Mouse (Mus musculus) embryonic facial prominence, embryonic 12.5 days (tissue): Measurements from ENCODE around the gene Dennd1b. TPM values are rescaled to one million over a fixed set of nuclear protein-coding genes. Genes with fewer than 3 reads are reported as not detected.

ENCODE experiments used
- ATAC-seq: fragments of 200-750 bp; cut with Nextera tagmentation; 2 replicates; pipeline ENCODE4 v1.8.0; 2017; ENCODE audit not compliant: insufficient number of reproducible peaks, insufficient read depth, low FRiP score, low TSS enrichment
- H3K27ac ChIP-seq: fragments of 300-500 bp; sonication (generic); 2 replicates; pipeline ENCODE4 v1.5.1; 2016; ENCODE audit warnings: mild to moderate bottlenecking
- H3K27me3 ChIP-seq: fragments of 300-500 bp; sonication (generic); 2 replicates; pipeline ENCODE4 v1.6.1; 2016; ENCODE audit warnings: mild to moderate bottlenecking, moderate library complexity
- H3K36me3 ChIP-seq: fragments of 300-500 bp; sonication (generic); 2 replicates; pipeline ENCODE4 v1.6.1; 2016; ENCODE audit warnings: mild to moderate bottlenecking
- H3K4me1 ChIP-seq: fragments of 300-500 bp; sonication (generic); 2 replicates; pipeline ENCODE4 v1.6.1; 2016
- H3K4me2 ChIP-seq: fragments of 300-500 bp; sonication (generic); replicated peaks from 2 replicates; pipeline ENCODE4 v1.6.1; 2016; ENCODE audit warnings: mild to moderate bottlenecking, moderate library complexity
- H3K4me3 ChIP-seq: fragments of 300-500 bp; sonication (generic); 2 replicates; pipeline ENCODE4 v1.5.1; 2016; ENCODE audit warnings: mild to moderate bottlenecking
- H3K9ac ChIP-seq: fragments of 300-500 bp; sonication (generic); 2 replicates; pipeline ENCODE4 v1.6.1; 2016; ENCODE audit warnings: mild to moderate bottlenecking, moderate library complexity
- H3K9me3 ChIP-seq: fragments of 300-500 bp; sonication (generic); 2 replicates; pipeline ENCODE4 v1.6.1; 2016; ENCODE audit warnings: mild to moderate bottlenecking, moderate library complexity
- WGBS: fragments of 180-500 bp; shearing (Covaris S2); methylation state at CpG from one replicate; pipeline ENCODE4 v1.1.7; 2016; 5-methylcytosine and 5-hydroxymethylcytosine counted together
- polyA plus RNA-seq: library from polyadenylated mRNA; unstranded; fragments of >200 nt; fragmentation: Nextera tagmentation; extraction: Ambion mirVana; gene quantifications from 2 replicates; pipeline ENCODE4 v1.2.1, GENCODE M21; 2016

Gene Dennd1b
- polyA plus RNA-seq, 1 experiment from 2014 or later, result 7.5 TPM

DNA sequence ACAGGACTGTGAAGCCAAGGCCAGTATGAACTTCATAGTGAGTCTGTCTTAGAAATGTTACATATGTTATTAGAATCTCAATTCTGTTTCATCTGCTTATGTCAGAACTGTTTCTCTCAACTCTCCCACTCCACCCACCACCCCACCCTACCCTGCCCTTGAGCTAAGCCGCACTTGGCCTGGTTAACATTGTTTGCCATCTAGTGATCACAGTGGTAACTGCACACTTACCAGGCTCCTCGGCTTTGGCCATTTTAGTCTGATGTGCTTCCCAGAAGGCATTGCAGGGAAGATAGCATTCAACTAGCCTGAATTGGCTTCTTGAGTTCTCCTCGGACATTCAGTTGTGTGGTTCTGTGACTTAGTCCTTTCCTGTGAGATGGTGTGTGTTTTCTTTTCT lies 198.4 kb downstream of the Dennd1b start:
- Histone ChIP-seq H3K27me3 (no peaks in the 10 kb centered on the region), H3K4me3 (no peak overlapping the region), H3K4me2 (no peak overlapping the region), H3K9me3 (no peaks in the 10 kb centered on the region), H3K4me1 (no peaks in the 10 kb centered on the region), H3K27ac (no peak overlapping the region), H3K9ac (no peak overlapping the region), H3K36me3 (no peaks in the 10 kb centered on the region)
- no peak for ATAC-seq
- 56% methylated on average over 3 of the region's 3 CpGs for WGBS

DNA sequence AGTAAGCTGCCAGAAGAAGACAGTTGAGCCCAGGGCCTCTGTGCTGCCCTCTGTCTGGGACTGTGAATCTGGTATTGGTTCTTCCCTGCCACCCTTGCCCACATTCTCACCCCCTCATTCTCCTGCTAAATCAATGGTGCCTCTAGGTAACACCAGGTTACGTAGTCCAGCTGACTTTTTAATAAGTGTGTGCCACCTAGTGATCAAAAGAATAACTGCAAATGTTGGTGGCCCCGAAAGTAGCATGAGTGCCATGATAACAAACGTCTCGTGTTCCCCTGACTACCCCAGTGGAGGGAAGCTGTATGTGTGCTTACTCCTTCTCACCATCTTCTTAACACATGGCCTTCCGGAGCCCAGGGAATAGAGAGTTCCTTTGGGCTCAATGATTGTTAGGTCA lies 199.6 kb downstream of the Dennd1b start:
- no peaks in the 10 kb centered on the region for H3K4me1 ChIP-seq
- no peak overlapping the region for H3K27ac ChIP-seq
- no peaks in the 10 kb centered on the region for H3K36me3 ChIP-seq
- 32% methylated on average over 5 of the region's 5 CpGs for WGBS
- no peak for ATAC-seq
- no peaks in the 10 kb centered on the region for H3K27me3 ChIP-seq
- H3K9me3 ChIP-seq, result no peaks in the 10 kb centered on the region
- no peak overlapping the region for H3K4me2 ChIP-seq
- H3K4me3 ChIP-seq, result no peak overlapping the region
- no peak overlapping the region for H3K9ac ChIP-seq

DNA sequence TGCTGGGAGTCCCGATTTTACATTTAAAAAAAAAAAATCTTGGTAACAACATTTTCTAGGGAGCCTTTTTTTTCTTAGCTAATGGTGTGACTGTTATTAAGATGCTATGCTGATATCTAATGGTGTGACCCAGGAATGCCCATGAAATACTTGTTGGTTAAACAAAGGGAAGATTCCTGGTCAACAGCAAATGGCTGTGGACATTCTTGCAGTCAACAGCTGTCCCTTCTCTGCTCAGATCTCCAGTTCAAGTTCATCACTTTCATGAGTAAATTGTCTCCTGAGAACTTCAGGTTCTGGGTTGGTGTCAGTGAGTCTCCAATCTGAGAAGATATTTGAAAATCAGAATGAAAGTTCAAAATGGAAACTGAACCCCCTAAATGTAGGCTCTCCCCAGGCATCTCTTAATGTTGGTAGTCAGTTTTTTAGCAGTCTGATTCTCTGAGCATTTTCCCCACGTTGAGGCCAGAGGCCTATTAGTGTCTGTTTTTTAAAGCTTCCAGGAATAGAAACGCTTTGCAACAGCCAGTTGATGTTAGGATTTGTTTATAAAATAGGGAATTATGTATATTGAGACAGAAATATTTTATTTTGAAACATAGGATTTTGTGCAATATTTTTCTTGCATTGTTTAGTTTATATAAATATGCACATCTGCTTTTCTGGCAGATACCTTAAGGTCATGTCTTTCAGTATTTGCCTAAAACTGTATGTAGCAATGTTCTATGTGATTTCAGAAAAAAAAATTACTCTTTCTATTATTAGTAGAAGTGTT lies 211.0 kb downstream of the Dennd1b start:
- Histone ChIP-seq H3K36me3 (no peaks in the 10 kb centered on the region), H3K9ac (no peak overlapping the region), H3K27me3 (no peaks in the 10 kb centered on the region), H3K9me3 (no peaks in the 10 kb centered on the region), H3K27ac (no peak overlapping the region), H3K4me3 (no peak overlapping the region), H3K4me2 (no peak overlapping the region), H3K4me1 (no peaks in the 10 kb centered on the region)
- no peak for ATAC-seq
- 78% methylated on average over 3 of the region's 3 CpGs for WGBS

DNA sequence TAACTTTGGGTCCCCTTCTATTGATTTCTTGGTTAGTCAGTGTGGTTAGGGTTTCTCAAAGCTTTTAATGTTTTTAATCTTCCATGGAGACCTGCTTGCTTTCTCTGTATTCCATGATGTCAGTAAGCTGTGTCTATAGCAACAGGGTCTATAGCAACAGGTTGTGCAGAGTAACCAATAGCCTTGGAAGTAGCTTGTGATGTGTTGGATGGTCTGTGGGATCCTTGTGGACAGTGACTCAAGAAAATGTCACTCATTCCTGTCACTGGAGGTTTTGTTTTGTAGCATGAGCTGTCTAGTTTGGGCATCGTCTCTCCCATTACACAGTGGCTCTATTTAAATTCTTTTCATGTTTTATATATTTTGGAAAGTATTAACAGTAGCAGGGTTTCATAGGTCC lies 216.5 kb downstream of the Dennd1b start:
- H3K27me3 ChIP-seq, result no peaks in the 10 kb centered on the region
- H3K36me3 ChIP-seq, result no peaks in the 10 kb centered on the region
- no peak overlapping the region for H3K9ac ChIP-seq
- WGBS, result 78% methylated on average over 1 of the region's 1 CpGs
- no peaks in the 10 kb centered on the region for H3K4me1 ChIP-seq
- no peak for ATAC-seq
- no peaks in the 10 kb centered on the region for H3K9me3 ChIP-seq
- H3K27ac ChIP-seq, result no peak overlapping the region
- no peak overlapping the region for H3K4me3 ChIP-seq
- no peak overlapping the region for H3K4me2 ChIP-seq

DNA sequence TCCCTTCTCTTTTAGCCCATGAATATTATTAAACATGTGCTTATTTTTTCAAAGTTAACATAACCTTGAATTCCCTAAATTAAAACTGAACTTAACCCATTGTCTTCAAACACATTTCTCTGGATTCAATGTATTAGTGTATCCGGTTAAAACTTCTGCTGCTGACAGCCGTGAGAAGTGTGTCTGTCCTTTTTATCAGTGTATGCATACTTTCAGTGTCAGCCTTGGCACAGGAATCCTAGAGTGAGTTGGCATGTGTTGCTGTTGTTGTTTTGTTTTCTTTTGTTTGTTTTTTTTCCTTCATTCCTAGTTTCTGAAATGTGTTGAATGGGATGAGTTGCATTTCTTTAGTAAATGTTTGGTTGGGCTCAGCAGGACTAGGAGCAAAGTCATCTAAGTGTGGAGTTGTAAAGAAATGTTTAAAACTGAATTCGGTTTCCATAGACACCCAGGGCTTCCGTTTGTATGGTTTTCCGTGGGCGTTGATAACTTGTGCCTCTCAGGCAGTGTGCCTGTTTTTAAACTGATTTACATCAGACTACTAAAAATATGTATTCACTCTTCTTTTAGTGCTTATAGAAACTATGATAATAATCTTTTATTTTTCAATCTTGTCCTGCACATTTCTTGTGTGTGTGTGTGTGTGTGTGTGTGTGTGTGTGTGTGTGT lies 217.4 kb downstream of the Dennd1b start:
- H3K9me3 ChIP-seq, result no peaks in the 10 kb centered on the region
- H3K36me3 ChIP-seq, result no peaks in the 10 kb centered on the region
- H3K4me1 ChIP-seq, result no peaks in the 10 kb centered on the region
- no peak overlapping the region for H3K4me3 ChIP-seq
- H3K27ac ChIP-seq, result no peak overlapping the region
- H3K9ac ChIP-seq, result no peak overlapping the region
- no peak overlapping the region for H3K4me2 ChIP-seq
- H3K27me3 ChIP-seq, result no peaks in the 10 kb centered on the region
- WGBS, result 76% methylated on average over 6 of the region's 6 CpGs
- ATAC-seq, result no peak

DNA sequence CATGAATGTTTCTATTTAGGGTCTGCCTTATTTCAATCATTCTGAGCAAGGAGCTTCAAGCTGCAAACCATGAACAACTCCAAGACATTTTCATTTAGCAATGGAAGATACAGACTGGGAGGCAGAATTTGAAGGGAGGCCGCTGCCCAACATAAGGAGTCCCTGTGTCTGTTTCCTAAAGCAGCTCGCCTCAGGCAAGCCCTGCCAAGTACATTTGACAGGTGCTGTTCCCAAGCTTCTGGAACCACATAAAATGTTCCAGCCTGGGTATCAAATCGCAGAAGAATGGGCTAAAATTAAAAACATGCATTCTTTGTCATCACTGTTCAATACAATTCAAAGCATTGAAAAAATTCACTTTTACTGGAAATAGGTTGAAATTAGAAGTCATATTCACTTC lies 229.4 kb downstream of the Dennd1b start:
- no peak overlapping the region for H3K27ac ChIP-seq
- no peak for ATAC-seq
- H3K9ac ChIP-seq, result no peak overlapping the region
- H3K9me3 ChIP-seq, result no peaks in the 10 kb centered on the region
- no peaks in the 10 kb centered on the region for H3K36me3 ChIP-seq
- H3K4me3 ChIP-seq, result no peak overlapping the region
- peaks cover 9% of the 10 kb centered on the region for H3K4me1 ChIP-seq
- WGBS, result 29% methylated on average over 3 of the region's 3 CpGs
- no peaks in the 10 kb centered on the region for H3K27me3 ChIP-seq
- no peak overlapping the region for H3K4me2 ChIP-seq

DNA sequence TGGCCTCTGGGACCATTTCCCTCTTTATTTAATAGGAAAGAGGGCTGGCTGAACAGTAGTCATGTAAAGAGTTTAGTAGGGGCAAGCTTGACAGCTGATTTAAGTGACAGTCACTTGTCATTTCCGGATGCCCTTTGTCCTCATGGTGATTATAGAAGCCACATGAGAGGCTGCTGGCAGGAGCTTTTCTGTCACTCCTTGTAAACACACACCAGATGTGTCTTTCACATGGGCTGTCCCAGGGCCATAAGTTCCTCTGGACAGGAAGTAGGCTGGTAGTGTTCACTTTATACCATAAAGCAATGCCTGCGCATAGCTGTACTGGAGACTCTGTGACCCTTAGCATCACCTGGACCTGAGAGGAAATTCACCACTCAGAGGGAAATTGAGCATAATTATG lies 230.8 kb downstream of the Dennd1b start:
- H3K9ac ChIP-seq, result no peak overlapping the region
- no peaks in the 10 kb centered on the region for H3K9me3 ChIP-seq
- no peaks in the 10 kb centered on the region for H3K36me3 ChIP-seq
- ATAC-seq, result no peak
- WGBS, result 13% methylated on average over 2 of the region's 2 CpGs
- H3K4me1 ChIP-seq, result peaks cover 9% of the 10 kb centered on the region
- H3K27ac ChIP-seq, result no peak overlapping the region
- no peak overlapping the region for H3K4me2 ChIP-seq
- H3K4me3 ChIP-seq, result no peak overlapping the region
- H3K27me3 ChIP-seq, result no peaks in the 10 kb centered on the region

DNA sequence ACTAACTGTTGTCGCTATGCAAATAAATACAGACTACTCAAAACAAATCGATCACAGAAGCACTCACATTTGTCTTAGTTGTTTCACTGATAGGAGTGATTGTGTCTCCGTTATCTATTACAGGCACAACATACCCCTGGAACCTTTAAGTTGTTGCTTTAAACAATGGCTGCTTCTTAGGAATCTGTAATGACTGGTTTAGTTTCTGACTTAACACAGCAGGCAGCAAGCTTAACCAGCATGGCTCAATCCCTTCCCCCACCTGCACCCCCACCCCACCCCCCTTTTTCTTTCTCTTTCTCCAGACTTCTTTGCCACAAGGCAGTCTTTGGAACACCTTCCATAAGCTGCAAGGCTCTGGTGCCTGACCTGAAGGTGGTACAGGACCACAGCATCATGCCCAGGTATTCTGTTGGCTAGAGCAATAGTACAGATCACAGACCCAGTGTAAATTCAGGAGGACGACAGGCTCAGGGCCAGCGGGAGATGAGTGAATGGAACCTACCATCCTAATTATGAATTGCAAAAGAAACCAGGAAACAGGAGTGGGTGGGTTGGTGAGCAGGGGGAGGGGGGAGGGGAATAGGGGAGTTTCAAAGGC lies 231.3 kb downstream of the Dennd1b start:
- ATAC-seq, result no peak

DNA sequence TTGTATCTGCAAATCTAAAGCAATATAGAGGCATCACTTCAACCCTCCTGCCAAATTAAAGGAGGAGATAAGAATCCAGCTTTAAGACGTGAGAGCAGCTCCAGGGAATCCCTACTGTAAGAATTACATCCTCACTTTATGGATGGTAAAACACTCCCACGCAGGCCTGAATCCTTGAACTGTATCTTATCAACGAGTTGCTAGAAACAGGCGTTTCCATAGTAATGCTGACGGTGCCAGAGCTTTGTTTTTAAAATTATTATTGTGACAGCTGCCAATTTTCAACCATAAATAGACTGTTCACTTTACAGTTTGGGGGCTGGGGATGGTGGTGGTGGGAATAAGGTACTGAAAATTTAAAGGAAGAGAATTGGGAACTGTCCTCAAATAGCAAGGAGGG lies 239.8 kb downstream of the Dennd1b start:
- no peaks in the 10 kb centered on the region for H3K9me3 ChIP-seq
- 70% methylated on average over 5 of the region's 5 CpGs for WGBS
- no peak for ATAC-seq
- H3K27ac ChIP-seq, result no peak overlapping the region
- H3K4me2 ChIP-seq, result no peak overlapping the region
- no peak overlapping the region for H3K4me3 ChIP-seq
- no peaks in the 10 kb centered on the region for H3K36me3 ChIP-seq
- no peak overlapping the region for H3K9ac ChIP-seq
- no peaks in the 10 kb centered on the region for H3K27me3 ChIP-seq
- no peaks in the 10 kb centered on the region for H3K4me1 ChIP-seq

More for the DNA sequence above, 231.3 kb downstream of the Dennd1b start:
- no peak overlapping the region for H3K4me3 ChIP-seq
- H3K27ac ChIP-seq, result no peak overlapping the region
- H3K4me2 ChIP-seq, result no peak overlapping the region
- no peaks in the 10 kb centered on the region for H3K36me3 ChIP-seq
- no peaks in the 10 kb centered on the region for H3K27me3 ChIP-seq
- 9% methylated on average over 5 of the region's 5 CpGs for WGBS
- H3K4me1 ChIP-seq, result peaks cover 9% of the 10 kb centered on the region
- no peak overlapping the region for H3K9ac ChIP-seq
- H3K9me3 ChIP-seq, result no peaks in the 10 kb centered on the region

DNA sequence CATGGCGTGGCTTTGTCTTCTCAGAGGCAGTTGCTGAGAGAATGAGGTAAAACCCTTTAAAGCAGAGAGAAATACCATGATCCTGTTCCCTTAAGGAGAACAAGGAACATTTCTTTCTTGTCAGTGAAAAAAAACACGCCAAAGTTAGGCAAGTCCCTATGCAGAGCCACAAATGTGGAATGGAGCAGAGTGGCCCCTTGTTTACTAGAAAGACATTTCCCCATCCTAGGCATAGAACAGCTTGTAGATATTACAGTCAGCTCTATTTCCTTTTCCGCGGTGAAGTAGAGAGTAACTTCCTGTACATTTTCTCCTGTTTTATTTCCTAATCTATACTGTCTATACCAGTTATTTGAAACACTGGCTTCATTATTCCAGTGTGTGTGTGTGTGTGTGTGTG lies 243.0 kb downstream of the Dennd1b start:
- H3K27ac ChIP-seq, result no peak overlapping the region
- H3K4me3 ChIP-seq, result no peak overlapping the region
- H3K9ac ChIP-seq, result no peak overlapping the region
- no peaks in the 10 kb centered on the region for H3K27me3 ChIP-seq
- H3K9me3 ChIP-seq, result no peaks in the 10 kb centered on the region
- ATAC-seq, result no peak
- no peaks in the 10 kb centered on the region for H3K4me1 ChIP-seq
- no peaks in the 10 kb centered on the region for H3K36me3 ChIP-seq
- WGBS, result 66% methylated on average over 4 of the region's 4 CpGs
- no peak overlapping the region for H3K4me2 ChIP-seq

DNA sequence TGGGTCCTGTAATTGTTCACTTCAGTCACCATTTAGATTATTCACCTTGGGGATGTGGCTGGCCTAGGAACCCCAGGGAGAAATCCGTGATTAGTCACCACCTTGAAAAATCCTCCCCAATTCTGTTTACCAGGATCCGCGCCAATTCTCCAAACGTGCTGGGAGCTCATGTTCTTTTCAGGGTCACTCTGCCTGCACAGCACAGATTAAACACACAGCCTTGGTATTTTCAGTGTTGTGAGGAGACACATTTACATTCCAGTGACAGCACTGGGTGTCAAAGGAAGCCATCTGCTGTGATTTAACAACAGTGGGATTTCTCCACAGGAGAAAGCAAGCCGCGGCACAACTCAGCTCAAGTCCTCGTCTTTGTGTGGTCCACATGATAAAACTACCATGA lies 246.6 kb downstream of the Dennd1b start:
- no peaks in the 10 kb centered on the region for H3K27me3 ChIP-seq
- H3K4me1 ChIP-seq, result no peaks in the 10 kb centered on the region
- no peak overlapping the region for H3K27ac ChIP-seq
- no peaks in the 10 kb centered on the region for H3K9me3 ChIP-seq
- no peak for ATAC-seq
- no peak overlapping the region for H3K4me2 ChIP-seq
- H3K9ac ChIP-seq, result no peak overlapping the region
- no peaks in the 10 kb centered on the region for H3K36me3 ChIP-seq
- WGBS, result 41% methylated on average over 7 of the region's 7 CpGs
- no peak overlapping the region for H3K4me3 ChIP-seq

DNA sequence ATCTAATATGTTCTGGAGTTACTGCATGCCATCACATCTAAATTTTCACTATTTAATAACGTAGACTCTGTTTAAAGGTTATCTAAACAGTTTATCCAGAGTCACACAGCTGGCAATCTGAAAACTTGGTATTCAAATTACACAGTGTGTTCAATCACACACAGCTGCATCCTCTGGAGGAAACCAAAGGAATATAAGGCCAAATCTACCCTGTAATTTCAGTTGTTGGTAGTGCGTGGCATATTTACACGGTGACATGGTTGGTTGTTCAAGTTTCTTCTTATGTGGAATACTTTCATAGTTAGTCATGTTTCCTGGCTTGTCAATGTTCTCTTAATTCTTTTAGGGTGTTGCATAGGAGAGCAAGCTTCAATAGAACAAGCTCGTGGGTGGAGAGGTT lies 247.3 kb downstream of the Dennd1b start:
- Histone ChIP-seq H3K4me3 (no peak overlapping the region), H3K4me1 (no peaks in the 10 kb centered on the region), H3K27me3 (no peaks in the 10 kb centered on the region), H3K27ac (no peak overlapping the region), H3K36me3 (no peaks in the 10 kb centered on the region), H3K9me3 (no peaks in the 10 kb centered on the region), H3K4me2 (no peak overlapping the region), H3K9ac (no peak overlapping the region)
- 44% methylated on average over 4 of the region's 4 CpGs for WGBS
- no peak for ATAC-seq
